Mouse (Mus musculus) C2C12 (cell line): ENCODE results near the gene Dnah11.

Experiments used
- CTCF ChIP-seq: IDR thresholded peaks from one replicate; pipeline ENCODE4 v1.5.1; 2011; ENCODE audit not compliant: control insufficient read depth, insufficient read depth, insufficient read length
- MAX ChIP-seq: IDR thresholded peaks from one replicate; pipeline ENCODE4 v1.6.1; 2011; ENCODE audit warnings: mild to moderate bottlenecking, control low read depth
- MYOD1 ChIP-seq: IDR thresholded peaks from one replicate; pipeline ENCODE4 v1.6.1; 2011; ENCODE audit warnings: low read depth; ENCODE audit not compliant: control insufficient read depth, insufficient read length

- TF ChIP-seq CTCF (no peak), MAX (no peak), MYOD1 (no peak)
These were observed 260.6 kb downstream of the Dnah11 start for GRCm38 (mm10) chr12:117938214-117938613.
